Mouse (Mus musculus): ENCODE measurements at regions not wholly inside any gene's neighbourhood (a gene's known extent, or its start where the extent isn't known, plus 50 kb on each side); places are given as distances from the start of the nearest gene placed in this dataset.

DNA sequence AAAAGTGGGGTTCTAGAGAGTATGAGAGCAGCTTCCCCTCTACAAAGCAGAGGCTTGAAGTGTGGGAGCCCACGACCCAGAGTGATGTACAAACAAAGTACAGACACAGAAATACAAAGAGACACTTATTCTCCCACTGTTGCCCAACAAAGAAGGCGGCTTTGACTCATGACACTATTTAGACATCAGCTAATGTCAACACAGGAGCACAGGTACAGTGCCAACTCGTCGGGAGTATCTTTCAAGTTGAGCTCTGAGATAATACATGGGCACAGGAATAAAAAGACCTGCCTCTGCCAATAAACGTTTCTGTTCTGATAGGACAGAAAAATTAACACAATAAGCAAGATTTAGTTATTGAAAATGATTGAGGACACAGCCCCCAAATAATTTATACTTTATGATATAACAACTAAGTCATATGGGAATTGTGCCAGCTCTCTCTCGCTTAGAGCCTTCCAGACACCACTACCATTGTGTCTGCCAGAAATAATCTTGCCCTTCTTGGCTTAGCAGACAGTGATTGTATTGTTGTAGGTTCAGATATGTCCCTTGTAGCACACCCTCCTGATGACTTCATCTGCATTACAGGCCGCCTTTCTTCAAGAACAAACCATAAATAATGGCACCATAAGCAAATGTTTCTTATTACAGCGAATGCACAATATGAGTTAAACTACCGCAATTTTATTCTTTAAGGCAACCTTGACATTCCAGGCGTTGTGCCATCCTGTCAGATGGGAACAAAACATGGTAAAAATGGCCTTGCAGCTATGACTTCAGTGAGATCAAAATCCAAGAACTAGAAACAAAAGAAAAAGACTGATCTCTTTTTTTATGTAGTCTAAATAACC, 561.1 kb downstream of the Adgrl2 start:
- DNase-seq: peak; percentile 46

DNA sequence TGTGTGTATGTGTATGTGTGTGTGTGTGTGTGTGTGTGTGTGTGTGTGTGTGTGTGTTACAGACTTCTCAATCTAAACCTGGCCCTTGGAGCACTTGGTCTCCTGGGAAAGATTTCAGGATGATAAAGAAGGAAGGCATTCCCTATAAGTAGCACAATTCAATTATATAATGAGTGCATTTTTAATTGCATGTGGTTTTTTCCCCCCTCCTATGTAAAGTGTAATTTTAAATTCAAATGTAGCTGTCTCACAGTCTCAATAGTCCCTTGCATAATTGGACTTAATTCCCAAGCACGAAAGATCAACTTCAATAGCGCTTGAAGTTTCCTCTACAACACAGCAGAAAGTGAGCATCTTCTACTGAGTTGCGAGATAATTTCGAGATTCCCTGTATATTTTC, 566.3 kb downstream of the Adgrl2 start:
- DNase-seq: no peak

DNA sequence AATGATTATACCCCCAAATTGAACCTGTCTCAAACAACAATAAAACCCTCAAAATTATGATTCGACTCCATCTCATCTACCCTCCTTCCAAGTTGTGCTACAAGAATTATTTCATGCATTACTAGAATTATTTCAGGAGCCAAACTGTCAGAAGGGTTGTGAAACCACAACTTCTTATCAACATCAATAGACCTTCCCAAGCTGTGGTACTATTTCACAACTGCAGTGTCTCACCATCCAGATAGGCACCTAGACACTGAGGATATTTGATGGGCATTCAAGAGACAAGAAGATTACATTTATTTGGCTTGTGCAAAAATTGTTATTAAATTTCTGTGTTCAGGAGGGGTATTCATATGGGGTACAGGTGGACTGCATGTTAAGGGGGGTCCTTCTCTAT, 567.0 kb downstream of the Adgrl2 start:
- DNase-seq: no peak

DNA sequence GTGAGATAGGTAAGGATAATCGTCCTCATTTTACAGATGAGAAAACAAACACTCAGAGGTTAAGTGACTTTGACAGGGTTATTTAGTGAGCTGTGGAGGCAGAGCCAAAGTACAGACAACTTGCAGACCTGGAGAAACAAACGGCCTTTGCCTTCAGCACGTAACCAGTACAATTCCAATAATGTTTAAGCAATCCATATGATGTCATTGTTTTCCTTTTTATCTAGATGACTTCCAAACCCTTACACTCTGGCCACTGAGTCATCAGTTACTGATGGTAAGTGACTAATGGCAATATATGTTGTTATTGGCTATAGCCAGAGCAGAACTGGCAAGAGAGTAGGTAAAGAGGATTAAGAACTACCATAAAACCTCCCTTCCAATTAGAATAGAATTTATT, 567.6 kb downstream of the Adgrl2 start:
- no peak for DNase-seq

DNA sequence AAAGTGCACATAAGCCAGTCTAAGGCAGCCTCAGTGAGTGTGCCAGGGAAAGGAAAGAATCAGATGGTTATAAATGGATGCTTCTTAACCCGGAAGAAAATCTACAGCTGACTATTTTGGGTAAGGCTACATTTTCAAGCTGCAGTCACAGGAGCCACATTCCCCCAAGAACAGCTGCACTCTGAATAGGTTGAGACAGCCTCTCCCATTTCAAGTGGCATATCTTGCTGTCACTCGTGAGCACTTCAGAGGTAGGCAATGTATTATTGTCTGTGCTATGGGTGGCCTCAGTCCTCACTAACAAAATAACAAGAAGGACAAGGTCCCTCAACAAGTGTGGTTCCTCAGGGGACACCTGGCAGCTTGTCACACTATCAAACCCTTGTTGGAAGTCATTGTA, 568.1 kb downstream of the Adgrl2 start:
- DNase-seq: no peak

DNA sequence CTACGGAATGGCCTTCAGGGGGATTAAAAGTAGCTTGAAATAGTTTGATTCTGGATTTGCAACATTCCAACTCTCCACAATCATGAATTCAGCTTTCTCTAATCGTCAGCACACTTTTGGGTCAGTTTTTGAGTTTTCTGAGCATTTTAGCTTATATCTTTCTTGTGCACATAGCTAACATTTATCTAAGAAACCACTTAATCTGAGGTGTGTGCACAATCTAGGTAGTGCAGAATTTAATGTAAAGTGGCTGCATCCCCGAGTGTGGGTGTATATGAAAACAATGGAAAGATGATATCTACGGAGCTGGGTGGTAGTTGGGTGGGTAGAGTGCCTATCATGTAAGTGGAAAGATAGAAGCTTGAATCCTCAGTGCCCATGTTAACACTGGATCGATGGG, 570.1 kb downstream of the Adgrl2 start:
- DNase-seq: no peak

DNA sequence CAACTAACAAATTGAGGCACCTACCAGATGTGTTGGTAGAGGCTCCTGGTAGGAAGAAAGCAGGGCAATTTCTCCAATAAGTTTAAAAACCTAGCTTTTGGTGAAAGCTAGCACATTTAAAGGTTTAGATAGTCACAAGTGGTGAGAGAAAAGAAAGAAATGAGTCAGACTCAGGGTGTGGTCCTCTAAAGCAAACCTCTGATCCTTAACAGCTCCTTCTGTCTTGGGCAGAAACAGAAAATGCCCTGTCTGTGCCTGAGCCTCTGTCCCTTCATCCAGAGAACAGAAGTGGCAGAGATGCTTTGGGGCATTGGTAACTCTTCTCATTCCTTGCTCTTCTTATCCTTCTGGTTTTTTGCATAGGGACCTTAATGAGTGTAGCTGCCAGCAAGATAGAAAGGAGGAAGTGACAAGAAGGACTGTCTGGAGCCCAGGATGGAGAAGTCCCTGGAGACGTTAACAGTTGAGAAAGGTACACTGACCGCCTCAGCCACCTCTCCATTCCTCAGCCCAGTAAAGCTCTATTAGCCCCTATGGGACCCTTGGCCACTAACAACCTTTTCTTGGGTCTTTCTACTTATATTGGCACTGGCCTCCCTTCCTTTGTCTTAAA, 570.8 kb downstream of the Adgrl2 start:
- no peak for DNase-seq

DNA sequence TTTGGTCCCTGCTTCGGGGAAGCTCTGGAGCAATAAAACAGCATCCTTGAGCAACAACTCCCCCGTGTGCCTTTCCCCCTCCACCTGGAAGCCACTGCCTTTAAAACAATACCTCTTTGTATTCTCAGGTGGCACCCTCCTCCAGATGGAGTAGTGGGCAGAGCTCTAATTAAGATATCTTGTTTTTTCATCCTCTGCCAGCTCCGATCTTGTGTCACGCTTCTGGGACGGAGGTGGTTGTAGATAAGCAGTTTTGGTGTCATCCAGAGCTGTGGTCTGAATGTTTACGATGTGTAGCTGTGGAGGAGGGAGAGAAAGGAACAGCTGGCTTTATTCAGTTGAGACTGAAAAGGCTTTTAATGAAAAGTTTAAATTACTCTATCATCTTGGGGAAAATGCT, 572.3 kb downstream of the Adgrl2 start:
- DNase-seq: no peak

DNA sequence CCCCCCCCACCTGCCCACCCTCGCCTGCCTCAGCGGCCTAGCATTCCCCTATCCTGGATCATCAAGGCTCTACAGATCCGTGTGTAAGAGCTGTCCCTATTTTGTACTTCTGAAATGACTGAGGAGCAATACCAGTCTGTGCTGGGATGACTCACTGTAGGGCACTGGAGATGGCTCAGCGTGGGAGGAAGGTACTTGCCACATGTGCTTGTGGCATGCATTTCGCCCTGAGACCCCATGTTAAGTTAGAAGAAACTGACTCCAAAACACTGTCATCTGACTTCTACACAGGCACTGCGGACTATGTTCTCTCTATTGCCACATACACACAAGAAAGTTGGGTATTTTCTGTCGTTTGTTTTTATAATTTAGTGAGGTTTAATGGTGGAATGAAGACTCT, 574.9 kb downstream of the Adgrl2 start:
- DNase-seq: no peak

DNA sequence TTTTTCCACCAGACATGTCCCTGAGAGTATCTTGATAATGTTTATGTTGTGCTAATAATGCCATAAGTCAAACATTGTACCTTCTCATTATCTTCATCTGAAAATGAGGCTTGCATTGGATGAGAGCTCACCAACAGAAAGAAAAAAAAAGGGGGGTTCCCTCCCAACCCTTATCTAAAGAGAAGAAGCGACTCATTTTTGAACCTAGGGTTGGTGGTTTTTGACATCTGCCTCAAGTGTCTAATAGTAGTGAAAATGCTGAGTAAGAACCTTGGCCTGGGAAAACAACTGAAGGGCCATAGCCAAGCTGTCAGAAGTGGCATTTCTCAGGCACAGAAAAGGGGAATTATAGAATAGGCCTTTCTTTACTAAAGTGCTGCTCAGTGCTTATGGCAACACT, 577.3 kb downstream of the Adgrl2 start:
- DNase-seq: no peak

DNA sequence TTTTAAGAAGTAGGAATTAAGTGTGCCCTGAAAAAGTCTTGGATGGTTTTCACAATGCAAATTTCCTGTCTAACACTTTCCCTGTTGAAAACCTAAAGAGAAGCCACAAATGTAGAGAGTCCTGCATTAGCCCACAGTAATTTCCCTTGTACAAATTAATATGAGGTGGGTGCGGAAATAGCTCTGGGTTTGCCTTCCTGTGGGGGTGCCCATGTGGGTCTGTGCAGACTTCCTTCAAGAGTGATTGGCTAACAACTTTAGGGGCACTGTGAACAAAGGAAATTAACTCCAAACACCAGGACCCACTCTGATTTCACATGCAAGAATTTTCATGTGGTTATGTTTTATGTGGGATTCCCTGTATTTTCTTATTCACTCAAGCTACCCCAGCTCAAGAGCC, 578.2 kb downstream of the Adgrl2 start:
- DNase-seq: no peak

DNA sequence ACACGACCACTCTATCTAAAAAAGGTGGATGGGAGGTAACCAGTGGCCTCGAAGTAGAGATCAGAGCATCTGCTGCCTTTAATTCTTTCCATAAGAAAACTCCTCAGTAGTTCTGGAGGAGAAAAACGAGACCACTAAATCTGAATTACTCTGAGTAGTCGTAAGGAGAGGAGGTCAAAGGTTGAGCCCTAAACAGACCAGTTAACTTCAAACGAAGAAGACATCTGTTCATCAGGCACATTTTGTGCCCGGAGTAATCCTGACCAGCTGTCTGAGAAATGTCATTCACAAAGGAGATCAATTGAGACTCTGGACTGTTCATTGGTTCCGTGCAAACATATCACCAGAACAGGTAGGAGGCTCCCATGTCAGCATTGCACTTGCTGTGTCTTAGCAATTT, 592.0 kb downstream of the Adgrl2 start:
- DNase-seq: no peak

DNA sequence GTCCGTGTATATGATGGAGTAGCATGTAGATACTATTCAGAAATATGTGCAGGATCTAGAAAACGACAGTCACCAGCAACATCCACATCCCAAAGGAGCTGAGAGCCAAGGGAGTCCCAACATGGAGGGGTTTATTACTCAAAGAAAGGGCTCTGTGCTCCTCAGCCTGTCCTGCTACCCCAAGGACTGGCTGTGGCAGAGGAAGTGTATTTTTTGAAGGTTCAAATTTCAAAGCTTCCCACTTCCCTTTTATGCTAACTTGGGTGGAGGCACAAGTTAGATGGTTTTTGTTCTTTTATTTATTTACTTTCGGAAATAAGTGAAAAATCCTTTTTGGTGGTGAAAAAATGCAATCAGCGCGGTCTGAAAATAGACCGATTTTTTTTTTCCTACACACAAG, 602.8 kb downstream of the Adgrl2 start:
- DNase-seq: no peak

DNA sequence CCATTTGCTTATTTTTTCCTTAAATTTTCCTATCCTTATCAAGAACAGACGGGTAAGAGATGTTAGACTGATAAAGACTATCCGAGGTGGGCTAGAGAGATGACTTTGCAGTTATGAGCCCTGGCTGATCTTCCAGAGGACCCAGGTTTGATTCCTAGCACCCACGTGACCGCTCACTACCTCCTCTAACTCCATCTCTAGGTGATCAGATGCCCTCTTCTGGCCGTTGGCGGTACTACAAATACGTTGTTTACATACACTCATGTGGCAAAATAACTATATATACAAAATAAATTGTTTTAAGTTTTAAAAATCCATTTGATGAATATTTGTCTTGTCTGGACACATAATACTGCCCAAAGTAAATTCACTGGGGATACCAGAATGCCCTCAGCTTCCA, 604.6 kb downstream of the Adgrl2 start:
- DNase-seq: no peak

DNA sequence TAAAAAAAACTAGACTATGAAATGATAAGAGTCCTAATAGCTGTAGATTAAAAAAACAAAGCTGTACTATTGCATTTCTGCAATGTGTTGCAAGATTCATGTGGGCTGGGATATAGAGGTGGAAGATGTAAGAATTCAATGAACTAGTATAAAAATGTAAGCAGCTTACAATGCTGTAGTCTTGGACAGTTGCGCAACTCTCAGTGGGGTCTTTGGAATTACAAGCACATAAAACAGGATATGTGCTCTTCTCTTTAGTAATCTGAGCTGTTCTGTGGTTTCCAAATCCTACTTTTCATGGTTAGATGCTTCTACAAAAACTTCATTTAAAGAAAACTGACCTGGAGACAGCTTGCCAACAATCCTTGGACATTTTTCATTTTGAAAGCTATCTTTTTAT, 609.3 kb downstream of the Adgrl2 start:
- no peak for DNase-seq

DNA sequence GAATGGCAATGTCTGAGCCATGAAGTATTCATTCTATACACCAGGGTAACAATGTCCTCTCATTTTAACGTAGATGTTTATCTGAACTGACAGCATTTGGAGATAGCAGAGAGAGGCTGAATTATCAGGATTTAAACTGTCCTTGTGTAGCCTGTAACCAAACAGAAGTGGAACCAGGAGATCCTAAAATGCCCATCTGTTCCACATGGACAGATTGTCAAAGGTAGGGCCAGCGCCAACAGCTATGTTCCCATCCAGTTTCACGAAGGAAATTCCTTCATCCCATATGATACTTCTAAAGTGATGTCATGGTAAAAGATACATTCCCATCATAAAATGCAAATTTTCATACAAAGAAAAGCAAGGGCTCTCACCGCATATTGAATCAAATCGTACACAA, 627.0 kb downstream of the Adgrl2 start:
- DNase-seq: no peak

DNA sequence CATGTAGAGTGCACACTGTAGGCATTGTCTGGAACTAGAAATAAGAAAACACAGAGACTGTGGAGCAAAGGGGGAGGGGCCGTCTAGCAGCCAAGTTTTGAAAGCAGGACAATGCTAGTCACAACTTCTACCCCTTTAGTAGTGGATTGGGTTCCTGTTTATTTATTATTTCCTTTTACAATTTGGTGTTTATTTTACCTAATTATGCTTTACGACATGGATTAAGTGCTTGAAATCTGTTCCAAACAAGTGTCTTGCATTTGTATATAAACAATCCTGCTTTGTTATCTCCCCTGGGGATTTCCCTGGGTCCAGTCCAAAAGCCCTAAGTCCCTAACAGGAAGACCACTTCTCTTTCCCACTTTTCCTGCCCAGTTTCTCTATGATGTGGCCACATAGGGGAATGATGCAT, 627.9 kb downstream of the Adgrl2 start:
- no peak for DNase-seq

DNA sequence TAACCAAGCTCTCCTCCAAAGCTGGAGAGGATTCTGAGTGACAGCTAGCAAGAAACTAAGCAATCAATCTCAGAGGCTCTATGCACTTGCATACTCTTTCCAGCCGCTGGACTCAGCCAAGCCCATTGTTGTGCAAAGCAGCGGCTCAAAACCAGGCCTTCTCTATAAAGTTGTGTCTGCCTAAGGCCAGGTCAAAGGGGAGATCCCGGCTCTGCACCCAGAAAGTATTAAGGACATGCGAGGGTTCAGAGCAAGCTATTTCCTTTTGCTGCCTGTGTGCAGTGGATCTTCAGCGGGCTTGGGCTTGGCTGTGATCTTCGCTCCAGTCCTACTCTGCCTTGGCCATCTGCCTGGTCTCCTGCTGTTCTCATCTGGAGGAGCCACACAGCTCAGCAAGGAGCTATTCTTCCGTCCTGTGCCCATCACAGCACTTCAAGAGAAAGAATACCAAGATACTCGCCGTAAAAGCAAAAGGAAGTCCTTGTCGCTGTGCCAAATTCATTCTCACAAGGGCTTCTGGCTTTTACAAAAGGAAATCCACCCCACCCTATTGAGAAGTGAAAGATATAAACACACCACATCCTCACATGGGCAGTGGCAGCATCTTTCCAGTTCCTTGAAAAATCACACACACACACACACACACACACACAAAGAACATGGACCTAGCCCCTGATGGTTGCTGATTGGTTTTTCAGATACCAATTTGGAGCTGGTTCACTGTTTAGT, 646.6 kb downstream of the Adgrl2 start:
- DNase-seq: peak; percentile 48

DNA sequence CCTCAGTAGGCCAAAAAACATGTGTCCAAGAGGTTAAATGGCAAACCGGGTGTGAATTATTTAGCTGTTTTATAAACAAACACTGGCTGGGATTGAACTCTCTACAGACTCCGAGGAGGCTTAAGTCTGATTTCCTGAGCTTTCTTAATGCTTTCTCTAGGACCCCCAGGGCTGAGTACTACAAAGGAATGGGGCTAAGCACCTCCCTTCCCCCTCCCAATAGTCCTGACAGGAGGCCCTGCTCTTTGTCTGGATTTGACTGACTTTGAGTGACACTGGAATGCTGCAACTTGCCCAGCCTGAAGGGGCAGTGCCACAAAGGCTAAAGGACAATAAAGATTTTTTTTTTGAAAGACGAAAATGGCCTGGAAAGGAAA, 647.1 kb downstream of the Adgrl2 start:
- DNase-seq: no peak

DNA sequence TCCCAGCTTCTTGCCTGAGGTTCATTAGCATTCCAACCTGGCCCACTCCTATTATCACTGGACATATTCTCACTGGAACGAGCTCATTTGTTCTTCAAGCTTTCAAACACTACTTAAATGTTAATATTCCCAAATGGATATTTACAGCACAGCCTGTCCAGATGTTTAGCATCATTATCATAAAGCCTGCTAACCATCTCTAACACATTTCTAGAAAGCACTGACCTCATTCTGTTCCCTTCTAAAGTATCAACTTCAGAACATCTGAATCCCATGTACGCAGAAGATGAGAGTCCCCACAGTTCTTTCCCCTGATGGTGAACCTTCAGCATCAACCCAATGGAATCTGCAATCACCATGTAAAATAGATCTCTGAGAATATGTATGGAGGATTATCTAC, 651.1 kb downstream of the Adgrl2 start:
- no peak for DNase-seq

DNA sequence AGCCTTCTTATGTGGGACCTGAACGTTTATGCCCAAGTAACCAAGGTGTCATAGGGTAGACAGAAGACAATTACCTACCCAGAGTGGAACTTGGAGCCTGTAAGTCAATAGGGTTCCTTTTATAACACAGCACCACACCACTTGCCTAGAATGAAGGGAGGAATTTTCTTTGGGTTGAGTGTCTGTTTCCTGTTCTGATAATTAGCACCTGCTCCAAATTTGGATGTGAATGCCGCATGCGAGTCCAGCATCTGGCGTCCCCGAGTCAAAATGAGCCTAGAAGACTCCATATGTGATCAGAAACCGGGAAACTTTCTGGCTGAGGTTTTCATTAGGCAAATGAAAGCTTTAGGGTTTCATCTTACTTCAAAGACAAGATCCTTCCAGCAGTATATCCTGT, 653.7 kb downstream of the Adgrl2 start:
- no peak for DNase-seq

DNA sequence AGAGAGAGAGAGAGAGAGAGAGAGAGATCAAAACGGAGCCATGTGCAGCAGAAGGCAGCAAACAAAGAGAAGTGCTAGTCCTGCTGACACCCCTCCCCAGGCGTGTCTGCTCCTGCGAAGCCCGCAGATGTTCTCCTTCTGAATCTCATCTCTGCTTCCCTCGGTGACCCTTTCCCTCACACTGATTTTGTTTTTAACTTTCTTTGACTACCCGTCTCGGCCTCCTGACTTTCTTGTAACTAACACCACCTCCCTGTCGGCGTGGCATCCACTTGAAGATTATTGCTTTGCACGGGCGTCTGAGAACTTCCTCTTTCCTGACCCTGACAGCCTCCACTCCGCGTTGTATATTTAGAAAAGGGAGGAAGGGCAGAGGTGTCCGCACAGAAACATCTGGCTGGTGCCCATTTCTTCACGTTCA, 654.3 kb downstream of the Adgrl2 start:
- no peak for DNase-seq

DNA sequence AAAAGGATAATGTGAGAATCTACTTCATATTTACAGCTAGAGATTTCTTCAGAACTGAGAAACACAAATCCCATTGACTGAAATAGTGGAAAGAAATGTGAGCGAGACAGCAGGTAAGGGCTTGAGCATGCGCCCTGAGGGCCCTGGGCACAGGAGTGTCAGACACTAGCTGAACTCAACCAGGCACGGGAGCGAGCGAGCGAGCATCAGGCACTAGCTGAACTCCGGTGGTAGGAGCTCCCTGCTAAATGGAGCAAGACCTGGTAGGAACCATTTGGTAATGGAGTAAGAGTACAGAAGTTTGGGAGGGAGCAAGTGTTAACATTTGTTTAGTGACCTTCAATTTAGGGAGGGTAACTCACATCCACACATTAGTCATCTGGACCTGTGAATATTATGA, 654.7 kb downstream of the Adgrl2 start:
- DNase-seq: no peak
